Mouse (Mus musculus) forebrain, postnatal 0 days (tissue): Measurements from ENCODE around the gene Olfr133. TPM values are rescaled to one million over a fixed set of nuclear protein-coding genes. Genes with fewer than 3 reads are reported as not detected.
"Not testable (repeated sequence)": the region's sequence is repeated elsewhere in the genome, so short reads cannot be mapped to it uniquely, and the experiment has no call there.

Source experiments
- ATAC-seq: fragments of 200-750 bp; cut with Nextera tagmentation; 2 replicates; pipeline ENCODE4 v1.8.0; 2017; ENCODE audit warnings: mild to moderate bottlenecking, moderate library complexity
- DNase-seq: peaks from one replicate; pipeline ENCODE4 v3.0.0-alpha.2; 2015
- H3K27ac ChIP-seq: fragments of 300-500 bp; sonication (generic); 2 replicates; pipeline ENCODE4 v1.5.1; 2014; ENCODE audit warnings: low read depth, mild to moderate bottlenecking, antibody characterized with exemption, low read length, moderate library complexity, mixed read lengths
- H3K27me3 ChIP-seq: fragments of 300-500 bp; sonication (generic); 2 replicates; pipeline ENCODE4 v1.6.1; 2014; ENCODE audit warnings: mild to moderate bottlenecking, low read length, mixed read lengths; ENCODE audit not compliant: insufficient read depth
- H3K36me3 ChIP-seq: fragments of 300-500 bp; sonication (generic); 2 replicates; pipeline ENCODE4 v1.6.1; 2014; ENCODE audit warnings: mild to moderate bottlenecking, moderate library complexity; ENCODE audit not compliant: insufficient read depth
- H3K4me1 ChIP-seq: fragments of 300-500 bp; sonication (generic); 2 replicates; pipeline ENCODE4 v1.6.1; 2014; ENCODE audit warnings: antibody characterized with exemption; ENCODE audit not compliant: insufficient read depth
- H3K4me2 ChIP-seq: fragments of 300-500 bp; sonication (generic); 2 replicates; pipeline ENCODE4 v1.6.1; 2014; ENCODE audit warnings: low read depth, mild to moderate bottlenecking, moderate library complexity
- H3K4me3 ChIP-seq: fragments of 300-500 bp; sonication (generic); 2 replicates; pipeline ENCODE4 v1.5.1; 2014; ENCODE audit warnings: low read depth, low read length, mixed read lengths
- H3K9ac ChIP-seq: fragments of 300-500 bp; sonication (generic); 2 replicates; pipeline ENCODE4 v1.6.1; 2014; ENCODE audit warnings: mild to moderate bottlenecking
- H3K9me3 ChIP-seq: fragments of 300-500 bp; sonication (generic); 2 replicates; pipeline ENCODE4 v1.6.1; 2016; ENCODE audit warnings: low read length
- CTCF ChIP-seq: sonication (generic); IDR thresholded peaks from 2 replicates; pipeline ENCODE4 v1.5.1; 2016; ENCODE audit warnings: antibody characterized with exemption, control low read depth, low read depth
- WGBS: fragments of 180-500 bp; shearing (Covaris S2); extraction: QIAGEN DNeasy Blood & Tissue Kit; methylation state at CpG from one replicate; pipeline ENCODE4 v1.1.7; 2014; 5-methylcytosine and 5-hydroxymethylcytosine counted together
- polyA plus RNA-seq: library from polyadenylated mRNA; unstranded; fragments of >200 nt; fragmentation: Nextera tagmentation; extraction: Ambion mirVana; gene quantifications from 2 replicates; pipeline ENCODE4 v1.2.1, GENCODE M21; 2015
- total RNA-seq: library from RNA; depleted of rRNA; stranded (reverse); fragments of >200 nt; gene quantifications from 2 replicates; pipeline ENCODE4 v1.2.3, GENCODE M21; 2014; rRNA removed

Olfr133 gene
- not detected in 2 replicates for total RNA-seq
- not detected in 2 replicates for polyA plus RNA-seq

DNA sequence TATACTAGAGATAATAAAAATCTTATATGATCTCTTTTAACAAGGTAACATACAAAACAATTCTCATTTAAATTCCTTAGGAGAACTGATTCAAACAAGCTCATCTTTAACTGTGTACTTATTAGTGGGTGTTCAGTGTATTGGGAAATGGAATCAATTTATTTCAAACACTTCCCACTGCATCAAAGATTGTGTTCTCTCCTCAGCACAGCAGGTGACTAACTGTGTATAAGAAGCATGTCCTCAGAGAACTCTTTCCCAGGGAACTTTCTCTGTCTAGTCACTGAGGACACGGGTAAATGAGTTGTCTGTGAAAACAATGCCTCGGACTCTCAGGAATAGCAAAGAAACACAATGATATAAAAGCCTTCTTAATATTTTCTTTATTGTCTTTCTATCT, at the start of gene Olfr133:
Gene Olfr133 (plus strand): TSS at position 301 of the 400 bp plus-strand sequence.
- 66% methylated on average over 2 of the region's 2 CpGs for WGBS
- DNase-seq (no peak), ATAC-seq (no peak)
- Histone ChIP-seq H3K9ac (no peak within 1 kb of the TSS), H3K27ac (no peak within 1 kb of the TSS), H3K9me3 (0 out of 2 replicates have a peak, but pooled peaks cover 4% of the 10 kb centered on the region), H3K27me3 (no peaks in the 10 kb centered on the region), H3K36me3 (no peaks in the 10 kb centered on the region), H3K4me2 (no peak within 1 kb of the TSS), H3K4me3 (no peak within 1 kb of the TSS), H3K4me1 (no peaks in the 10 kb centered on the region)
- no peak for TF ChIP-seq CTCF

DNA sequence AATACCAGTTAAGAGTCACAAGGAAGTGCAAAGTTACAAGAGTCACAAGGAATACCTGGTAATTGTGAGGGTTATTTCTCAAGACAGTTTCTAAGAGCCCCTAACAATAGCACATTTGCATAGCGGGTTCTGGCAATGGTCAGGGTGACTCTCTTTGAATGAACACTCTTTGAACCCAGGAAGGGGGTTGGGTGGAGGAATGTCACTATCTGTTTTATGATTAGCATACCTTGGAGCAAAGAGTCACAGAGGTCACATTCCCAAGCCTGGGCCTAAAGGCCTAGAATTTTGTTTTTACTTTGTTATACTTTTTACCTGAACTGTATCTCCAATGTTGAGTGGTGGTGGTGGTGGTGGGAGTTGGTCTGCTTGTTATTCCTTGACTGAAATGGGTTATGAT, 20.9 kb upstream of the Olfr133 start:
- not testable (repeated sequence) for H3K4me3 ChIP-seq, DNase-seq, H3K27me3 ChIP-seq, H3K36me3 ChIP-seq, H3K9ac ChIP-seq, ATAC-seq, H3K27ac ChIP-seq, H3K9me3 ChIP-seq, H3K4me2 ChIP-seq, H3K4me1 ChIP-seq
- WGBS = 77% methylated on average over 1 of the region's 1 CpGs

DNA sequence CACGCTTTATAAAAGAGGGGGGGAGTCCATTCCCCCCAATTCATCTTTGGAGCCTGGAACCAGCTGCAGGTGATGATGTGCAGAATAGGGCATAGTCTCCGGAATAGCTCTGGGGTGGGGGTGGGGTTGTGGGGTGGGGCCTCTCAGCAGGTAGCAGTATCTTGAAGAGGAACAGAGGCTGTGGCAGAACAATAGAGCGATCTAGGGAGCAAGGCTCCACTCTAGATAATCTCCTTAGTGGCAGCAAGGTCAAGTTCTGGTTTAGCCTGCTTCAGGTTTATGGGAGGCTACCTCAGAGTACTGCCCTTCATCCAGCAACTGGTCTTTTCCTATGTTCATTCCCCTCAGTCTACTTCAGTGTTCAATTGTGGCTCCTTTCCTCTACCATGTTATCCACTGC, 19.7 kb upstream of the Olfr133 start:
- DNase-seq, ATAC-seq, H3K27ac ChIP-seq, H3K27me3 ChIP-seq, H3K9me3 ChIP-seq, H3K4me3 ChIP-seq, H3K4me2 ChIP-seq, H3K9ac ChIP-seq, H3K36me3 ChIP-seq, H3K4me1 ChIP-seq: not testable (repeated sequence)
- WGBS = 61% methylated on average over 3 of the region's 3 CpGs

DNA sequence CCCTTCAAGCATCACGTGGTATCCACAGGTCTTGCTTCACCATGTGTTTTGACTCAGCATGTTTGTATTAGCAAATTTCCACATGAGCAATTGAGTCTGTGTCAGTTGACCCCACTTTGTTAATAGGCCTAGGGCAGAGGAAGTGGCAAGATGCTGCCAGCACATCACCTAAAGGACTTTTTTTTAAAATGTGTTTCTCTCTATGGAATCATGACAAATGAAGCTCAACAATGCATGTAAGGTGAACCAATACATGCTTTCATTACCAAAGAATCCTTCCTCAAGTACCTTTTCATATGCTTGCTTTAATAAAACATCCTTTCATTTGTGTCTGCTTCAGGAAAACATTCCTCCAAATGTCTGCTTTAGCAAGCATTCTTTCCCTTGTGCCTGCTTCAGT, 10.7 kb upstream of the Olfr133 start, which contains the start of gene Olfr132:
Gene Olfr132 (minus strand): TSS at position 101 of the 400 bp plus-strand sequence.
- ATAC-seq (no peak), DNase-seq (no peak)
- no peak within 1 kb of the TSS for H3K4me2 ChIP-seq
- no peak within 1 kb of the TSS for H3K9ac ChIP-seq
- no peak for TF ChIP-seq CTCF
- 74% methylated on average over 1 of the region's 1 CpGs for WGBS
- H3K27ac ChIP-seq = no peak within 1 kb of the TSS
- H3K4me3 ChIP-seq = no peak within 1 kb of the TSS
- H3K27me3 ChIP-seq = no peaks in the 10 kb centered on the region
- no peaks in the 10 kb centered on the region for H3K4me1 ChIP-seq
- no peaks in the 10 kb centered on the region for H3K36me3 ChIP-seq
- H3K9me3 ChIP-seq = no peaks in the 10 kb centered on the region

DNA sequence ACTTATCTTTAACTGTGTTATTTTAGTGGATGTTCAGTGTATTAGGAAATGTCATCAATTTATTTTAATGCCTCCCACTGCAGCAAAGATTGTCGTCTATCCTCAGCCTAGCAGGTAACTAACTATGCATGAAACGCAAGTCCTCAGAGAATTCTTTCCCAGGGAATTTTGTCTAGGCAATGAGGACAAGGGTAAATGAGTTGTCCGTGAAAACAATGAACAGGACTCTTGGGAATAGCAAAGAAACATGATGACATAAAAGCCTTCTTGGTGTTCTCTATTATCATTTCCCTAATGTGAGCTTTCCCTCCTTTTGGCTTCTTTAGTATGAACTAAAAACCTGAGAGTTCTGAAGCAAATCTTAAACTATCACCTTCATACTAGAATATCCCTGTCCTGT, 26.0 kb downstream of the Olfr133 start, which contains the start of gene Olfr134:
Gene Olfr134 (plus strand): TSS at position 301 of the 400 bp plus-strand sequence.
- no peak within 1 kb of the TSS for H3K9ac ChIP-seq
- no peak within 1 kb of the TSS for H3K27ac ChIP-seq
- no peaks in the 10 kb centered on the region for H3K9me3 ChIP-seq
- H3K4me1 ChIP-seq = no peaks in the 10 kb centered on the region
- 77% methylated on average over 3 of the region's 3 CpGs for WGBS
- ATAC-seq (no peak), DNase-seq (no peak)
- TF ChIP-seq CTCF = no peak
- no peak within 1 kb of the TSS for H3K4me2 ChIP-seq
- no peaks in the 10 kb centered on the region for H3K36me3 ChIP-seq
- no peak within 1 kb of the TSS for H3K4me3 ChIP-seq
- H3K27me3 ChIP-seq = no peaks in the 10 kb centered on the region

Other genes with a start within 250 kb of the Olfr133 start
- gene Olfr127, start 244.8 kb upstream of the Olfr133 start, total RNA-seq = not detected in 2 replicates
- gene Olfr127, start 244.8 kb upstream of the Olfr133 start, polyA plus RNA-seq = not detected in 2 replicates
- gene Olfr128, start 224.7 kb upstream of the Olfr133 start, total RNA-seq = not detected in 2 replicates
- not detected in 2 replicates for gene Olfr128, start 224.7 kb upstream of the Olfr133 start, polyA plus RNA-seq
- gene Olfr761, start 192.2 kb upstream of the Olfr133 start, total RNA-seq = not detected in 2 replicates
- gene Olfr761, start 192.2 kb upstream of the Olfr133 start, polyA plus RNA-seq = not detected in 2 replicates
- not detected in 2 replicates for gene Olfr129, start 85.2 kb upstream of the Olfr133 start, total RNA-seq
- not detected in 2 replicates for gene Olfr129, start 85.2 kb upstream of the Olfr133 start, polyA plus RNA-seq
- gene Olfr130, start 81.4 kb upstream of the Olfr133 start, total RNA-seq = not detected in 2 replicates
- gene Olfr130, start 81.4 kb upstream of the Olfr133 start, polyA plus RNA-seq = not detected in 2 replicates
- not detected in 2 replicates for gene Olfr131, start 56.6 kb upstream of the Olfr133 start, total RNA-seq
- gene Olfr131, start 56.6 kb upstream of the Olfr133 start, polyA plus RNA-seq = not detected in 2 replicates
- not detected in 2 replicates for gene Olfr132, start 10.8 kb upstream of the Olfr133 start, total RNA-seq
- gene Olfr132, start 10.8 kb upstream of the Olfr133 start, polyA plus RNA-seq = not detected in 2 replicates
- not detected in 2 replicates for gene Olfr134, start 26.1 kb downstream of the Olfr133 start, total RNA-seq
- gene Olfr134, start 26.1 kb downstream of the Olfr133 start, polyA plus RNA-seq = not detected in 2 replicates
- gene Olfr135, start 59.1 kb downstream of the Olfr133 start, total RNA-seq = not detected in 2 replicates
- gene Olfr135, start 59.1 kb downstream of the Olfr133 start, polyA plus RNA-seq = not detected in 2 replicates
- gene Olfr138, start 115.8 kb downstream of the Olfr133 start, total RNA-seq = not detected in 2 replicates
- not detected in 2 replicates for gene Olfr138, start 115.8 kb downstream of the Olfr133 start, polyA plus RNA-seq
- not detected in 2 replicates for gene Olfr137, start 162.3 kb downstream of the Olfr133 start, total RNA-seq
- gene Olfr137, start 162.3 kb downstream of the Olfr133 start, polyA plus RNA-seq = not detected in 2 replicates
- not detected in 2 replicates for gene Olfr136, start 184.6 kb downstream of the Olfr133 start, total RNA-seq
- not detected in 2 replicates for gene Olfr136, start 184.6 kb downstream of the Olfr133 start, polyA plus RNA-seq